8 mouse cellular contexts compared by ENCODE assay signal in genomic region chr16:5254346-5255025, GRCm38 (mm10). TPM values are rescaled to one million over a fixed set of nuclear protein-coding genes. Genes with fewer than 3 reads are reported as not detected.
A peak's percentile ranks its signal among the peaks of the same experiment; 100 is the strongest.
DNase-seq lines count a peak whose midpoint lies in the region; ATAC-seq and TF ChIP-seq lines count a peak whose summit lies in the region.

No protein-coding gene starts in this region.

- intact Hi-C loops in heart, adult 2 months (cut with DNase I) = loop anchor here (2.0 to 10.0 kb wide), 2 partner anchors 52 to 1040 kb away; partner anchors contain the start of gene Crebbp

- H3K4me2 ChIP-seq in embryonic facial prominence, embryonic 12.5 days (replicated peaks) = peak overlapping the region; percentile 72
- H3K4me2 ChIP-seq in limb, embryonic 14.5 days (replicated peaks; ENCODE audit: low read depth, low read length, severe bottlenecking) = peak overlapping the region; percentile 72
- H3K4me2 ChIP-seq in midbrain, embryonic 16.5 days (ENCODE audit: low read length) = peak overlapping the region; percentile 83

- TF ChIP-seq CTCF in heart, adult 2 months (IDR thresholded peaks at IDR 0.05) = peak; percentile 95
- TF ChIP-seq CTCF in kidney, adult 2 months (conservative IDR thresholded peaks at IDR 0.05; ENCODE audit: insufficient read depth, insufficient read length, low read depth, low read length) = peak; percentile 97

- DNase-seq in 3T3-L1 (ENCODE audit: low read depth, low spot score) = peak; percentile 98
- peak; percentile 94 for DNase-seq in adrenal gland, postnatal 14 days
- peak; percentile 80 to 83 for DNase-seq in heart, adult 2 months
- peak; percentile 85 for DNase-seq in kidney, adult 2 months
- peak; percentile 89 for DNase-seq in limb, embryonic 14.5 days (ENCODE audit: low spot score)
- DNase-seq in spleen, postnatal 10 days (ENCODE audit: low spot score in 2 of 2) = peak; percentile 64 to 85

- 0 out of 2 replicates have a peak, but pooled peaks have one; percentile 55 for TF ChIP-seq EP300 in heart, adult 2 months (IDR thresholded peaks at IDR 0.05; ENCODE audit: insufficient read depth, low read depth, low read length)

- H3K9ac ChIP-seq in embryonic facial prominence, embryonic 12.5 days = peak overlapping the region; percentile 17; the same call in 1 of the 2 replicates
- H3K9ac ChIP-seq in heart, adult 2 months (ENCODE audit: low read depth, low read length) = peak overlapping the region; percentile 14
- peak overlapping the region; percentile 71 for H3K9ac ChIP-seq in limb, embryonic 14.5 days (ENCODE audit: low read depth, low read length, severe bottlenecking)
- no peak overlapping the region for H3K9ac ChIP-seq in midbrain, embryonic 16.5 days (ENCODE audit: low read depth, low read length)

- H3K4me1 ChIP-seq in embryonic facial prominence, embryonic 12.5 days = peaks cover 13% of the 10 kb centered on the region; the same call in 1 of the 2 replicates
- peaks cover 2% of the 10 kb centered on the region for H3K4me1 ChIP-seq in heart, adult 2 months (ENCODE audit: control insufficient read depth, insufficient read depth, low read length)
- H3K4me1 ChIP-seq in kidney, adult 2 months (ENCODE audit: control insufficient read depth, insufficient read depth, low read length) = no peaks in the 10 kb centered on the region; the same call in 1 of the 2 replicates
- H3K4me1 ChIP-seq in limb, embryonic 14.5 days (ENCODE audit: control insufficient read depth, insufficient read depth, low read length) = peaks cover 5% of the 10 kb centered on the region; the same call in 1 of the 2 replicates
- peaks cover 5% of the 10 kb centered on the region; the same call in 1 of the 2 replicates for H3K4me1 ChIP-seq in midbrain, embryonic 16.5 days (ENCODE audit: control insufficient read depth, insufficient read depth, low read length)

- H3K4me3 ChIP-seq in embryonic facial prominence, embryonic 12.5 days = peak overlapping the region; percentile 59
- H3K4me3 ChIP-seq in heart, adult 2 months = peak overlapping the region; percentile 78
- peak overlapping the region; percentile 50 for H3K4me3 ChIP-seq in kidney, adult 2 months (ENCODE audit: insufficient read depth, low read depth, low read length)
- H3K4me3 ChIP-seq in limb, embryonic 14.5 days (replicated peaks; ENCODE audit: low read length) = peak overlapping the region; percentile 56
- peak overlapping the region; percentile 60; the same call in 1 of the 2 replicates for H3K4me3 ChIP-seq in midbrain, embryonic 16.5 days (ENCODE audit: low read depth, low read length)

- H3K27ac ChIP-seq in embryonic facial prominence, embryonic 12.5 days = peak overlapping the region; percentile 69
- H3K27ac ChIP-seq in heart, adult 2 months = peak overlapping the region; percentile 75
- peak overlapping the region; percentile 49; the same call in 1 of the 2 replicates for H3K27ac ChIP-seq in kidney, adult 2 months (ENCODE audit: insufficient read depth, low read depth, low read length)
- H3K27ac ChIP-seq in limb, embryonic 14.5 days (replicated peaks; ENCODE audit: low read depth, low read length) = peak overlapping the region; percentile 70
- no peak overlapping the region for H3K27ac ChIP-seq in midbrain, embryonic 16.5 days (ENCODE audit: low read length)

- no peaks in the 10 kb centered on the region for H3K9me3 ChIP-seq in embryonic facial prominence, embryonic 12.5 days
- no peaks in the 10 kb centered on the region for H3K9me3 ChIP-seq in limb, embryonic 14.5 days (ENCODE audit: control insufficient read depth, low read length)
- no peaks in the 10 kb centered on the region for H3K9me3 ChIP-seq in midbrain, embryonic 16.5 days (replicated peaks; ENCODE audit: control insufficient read depth, low read length, poor library complexity, severe bottlenecking)

- 4% methylated on average over 15 of the region's 15 CpGs for WGBS in embryonic facial prominence, embryonic 12.5 days
- 4% methylated on average over 15 of the region's 15 CpGs for WGBS in heart, adult 2 months
- 3% methylated on average over 15 of the region's 15 CpGs for WGBS in kidney, adult 2 months
- WGBS in limb, embryonic 14.5 days = 4% methylated on average over 15 of the region's 15 CpGs
- 5% methylated on average over 15 of the region's 15 CpGs for WGBS in midbrain, embryonic 16.5 days

- peak; percentile 51; the same call in 1 of the 2 replicates for TF ChIP-seq POLR2A in heart, adult 2 months (IDR thresholded peaks at IDR 0.05; ENCODE audit: insufficient read depth, low read depth, low read length)
- no peak for TF ChIP-seq POLR2A in kidney, adult 2 months (IDR thresholded peaks at IDR 0.05; ENCODE audit: low read depth, low read length)
- TF ChIP-seq POLR2A in limb, embryonic 14.5 days (IDR thresholded peaks at IDR 0.05; ENCODE audit: borderline replicate concordance, extremely low read depth, insufficient read depth, insufficient read length) = no peak

- ATAC-seq in embryonic facial prominence, embryonic 12.5 days (ENCODE audit: insufficient number of reproducible peaks, insufficient read depth, low FRiP score, low TSS enrichment) = peak; percentile 36; the same call in 1 of the 2 replicates
- peak; percentile 66 for ATAC-seq in limb, embryonic 14.5 days (ENCODE audit: low FRiP score, low read depth)
- ATAC-seq in midbrain, embryonic 16.5 days = no peak

- no peaks in the 10 kb centered on the region for H3K27me3 ChIP-seq in embryonic facial prominence, embryonic 12.5 days
- no peaks in the 10 kb centered on the region for H3K27me3 ChIP-seq in heart, adult 2 months (ENCODE audit: control insufficient read depth, insufficient read depth, low read length)
- H3K27me3 ChIP-seq in kidney, adult 2 months (replicated peaks; ENCODE audit: control insufficient read depth, insufficient read depth, low read length) = no peaks in the 10 kb centered on the region
- H3K27me3 ChIP-seq in limb, embryonic 14.5 days (ENCODE audit: control insufficient read depth, insufficient read depth, low read length) = no peaks in the 10 kb centered on the region
- H3K27me3 ChIP-seq in midbrain, embryonic 16.5 days (ENCODE audit: control insufficient read depth, insufficient read depth, low read depth, low read length) = no peaks in the 10 kb centered on the region

- no peaks in the 10 kb centered on the region for H3K79me2 ChIP-seq in heart, adult 2 months (replicated peaks; ENCODE audit: control insufficient read depth, insufficient read depth, low read length)

- 0 out of 2 replicates have a peak, but pooled peaks cover 9% of the 10 kb centered on the region for H3K36me3 ChIP-seq in embryonic facial prominence, embryonic 12.5 days
- no peaks in the 10 kb centered on the region for H3K36me3 ChIP-seq in heart, adult 2 months (ENCODE audit: control insufficient read depth, insufficient read depth, low read length)
- no peaks in the 10 kb centered on the region for H3K36me3 ChIP-seq in kidney, adult 2 months (ENCODE audit: control insufficient read depth, insufficient read depth, low read length)
- peaks cover 9% of the 10 kb centered on the region; the same call in 1 of the 2 replicates for H3K36me3 ChIP-seq in limb, embryonic 14.5 days (ENCODE audit: control insufficient read depth, insufficient read depth, low read length)
- H3K36me3 ChIP-seq in midbrain, embryonic 16.5 days (ENCODE audit: control insufficient read depth, insufficient read depth, low read length) = no peaks in the 10 kb centered on the region

RNA-seq across cellular contexts. Expression of gene Eef2kmt, which starts 1.3 kb away (rescaled TPM):
- total RNA-seq in adrenal gland, postnatal 14 days (2021) = 28.6 and 35.1 TPM in 2 replicates
- polyA plus RNA-seq in embryonic facial prominence, embryonic 12.5 days (2016; fragmentation: Nextera tagmentation; extraction: Ambion mirVana) = 14.7 and 15.3 TPM in 2 replicates
- total RNA-seq in heart, adult 2 months (2021) = 1 to 10 TPM; 6.9 to 8.2 TPM
- 27.9 and 29.7 TPM in 2 replicates for polyA plus RNA-seq in heart, adult 2 months (2012; rRNA removed)
- polyA plus RNA-seq in kidney, adult 2 months (2012; rRNA removed) = 59.1 and 68.1 TPM in 2 replicates
- 36.1 and 42.7 TPM in 2 replicates for polyA plus RNA-seq in limb, embryonic 14.5 days (2012; rRNA removed)
- polyA plus RNA-seq in limb, embryonic 14.5 days (2014; fragmentation: Nextera tagmentation; extraction: Ambion mirVana) = 26.7 and 28.3 TPM in 2 replicates
- 6.3 and 7.7 TPM in 2 replicates for polyA plus RNA-seq in midbrain, embryonic 16.5 days (2015; fragmentation: Nextera tagmentation; extraction: Ambion mirVana)

RNA-seq across cellular contexts. Expression of gene Alg1, which starts 21.1 kb away (rescaled TPM):
- total RNA-seq in adrenal gland, postnatal 14 days (2021) = 29.5 and 32.8 TPM in 2 replicates
- polyA plus RNA-seq in embryonic facial prominence, embryonic 12.5 days (2016; fragmentation: Nextera tagmentation; extraction: Ambion mirVana) = 30.8 and 31.3 TPM in 2 replicates
- total RNA-seq in heart, adult 2 months (2021) = 10 to 100 TPM; 12.0 to 12.5 TPM
- polyA plus RNA-seq in heart, adult 2 months (2012; rRNA removed) = 34.0 and 37.1 TPM in 2 replicates
- 71.1 and 81.7 TPM in 2 replicates for polyA plus RNA-seq in kidney, adult 2 months (2012; rRNA removed)
- polyA plus RNA-seq in limb, embryonic 14.5 days (2012; rRNA removed) = 59.0 and 66.7 TPM in 2 replicates
- 34.8 and 36.0 TPM in 2 replicates for polyA plus RNA-seq in limb, embryonic 14.5 days (2014; fragmentation: Nextera tagmentation; extraction: Ambion mirVana)
- polyA plus RNA-seq in midbrain, embryonic 16.5 days (2015; fragmentation: Nextera tagmentation; extraction: Ambion mirVana) = 43.4 TPM in 2 replicates

RNA-seq across cellular contexts. Expression of gene AU021092, which starts 32.4 kb away (rescaled TPM):
- 18.3 and 20.2 TPM in 2 replicates for total RNA-seq in adrenal gland, postnatal 14 days (2021)
- 2.1 and 2.3 TPM in 2 replicates for polyA plus RNA-seq in embryonic facial prominence, embryonic 12.5 days (2016; fragmentation: Nextera tagmentation; extraction: Ambion mirVana)
- 10 to 100 TPM; 17.4 to 19.9 TPM for total RNA-seq in heart, adult 2 months (2021)
- 12.1 and 12.5 TPM in 2 replicates for polyA plus RNA-seq in heart, adult 2 months (2012; rRNA removed)
- polyA plus RNA-seq in kidney, adult 2 months (2012; rRNA removed) = 42.5 and 46.4 TPM in 2 replicates
- 2.9 and 3.0 TPM in 2 replicates for polyA plus RNA-seq in limb, embryonic 14.5 days (2012; rRNA removed)
- polyA plus RNA-seq in limb, embryonic 14.5 days (2014; fragmentation: Nextera tagmentation; extraction: Ambion mirVana) = 2.5 and 2.9 TPM in 2 replicates
- 15.7 and 16.3 TPM in 2 replicates for polyA plus RNA-seq in midbrain, embryonic 16.5 days (2015; fragmentation: Nextera tagmentation; extraction: Ambion mirVana)

RNA-seq across cellular contexts. Expression of gene Nagpa, which starts 50.7 kb away (rescaled TPM):
- 15.9 and 23.3 TPM in 2 replicates for total RNA-seq in adrenal gland, postnatal 14 days (2021)
- polyA plus RNA-seq in embryonic facial prominence, embryonic 12.5 days (2016; fragmentation: Nextera tagmentation; extraction: Ambion mirVana) = 14.6 and 17.1 TPM in 2 replicates
- total RNA-seq in heart, adult 2 months (2021) = 10 to 100 TPM; 11.3 to 15.7 TPM
- 22.7 and 24.2 TPM in 2 replicates for polyA plus RNA-seq in heart, adult 2 months (2012; rRNA removed)
- 29.4 and 30.5 TPM in 2 replicates for polyA plus RNA-seq in kidney, adult 2 months (2012; rRNA removed)
- 16.3 and 23.2 TPM in 2 replicates for polyA plus RNA-seq in limb, embryonic 14.5 days (2012; rRNA removed)
- 17.0 and 17.2 TPM in 2 replicates for polyA plus RNA-seq in limb, embryonic 14.5 days (2014; fragmentation: Nextera tagmentation; extraction: Ambion mirVana)
- 10.4 and 11.4 TPM in 2 replicates for polyA plus RNA-seq in midbrain, embryonic 16.5 days (2015; fragmentation: Nextera tagmentation; extraction: Ambion mirVana)
